Mouse (Mus musculus) kidney, adult 8-10 months (tissue): ENCODE data around the gene Prss53.

ENCODE experiments used
- DNase-seq, 2 experiments: peaks; one replicate each; pipeline ENCODE4 v3.0.0; 2022

The Prss53 gene

GRCm38 (mm10) chr7:127890798-127891197, at the start of gene Prss53:
Prss53 (minus strand) TSS chr7:127890970.
- DNase-seq, result peak; percentile 80 to 81

GRCm38 (mm10) chr7:127936216-127936884, 45.6 kb upstream of the Prss53 start:
- DNase-seq, result no peak

GRCm38 (mm10) chr7:127935748-127936159, 45.0 kb upstream of the Prss53 start:
- DNase-seq, result no peak

- DNase-seq, result peak; percentile 96
Measured at GRCm38 (mm10) chr7:127935028-127935722, 44.4 kb upstream of the Prss53 start.

GRCm38 (mm10) chr7:127934075-127934474, 43.3 kb upstream of the Prss53 start:
- no peak for DNase-seq

- peak; percentile 58 to 70 for DNase-seq
Measured at GRCm38 (mm10) chr7:127932273-127933031, 41.7 kb upstream of the Prss53 start.

- peak; percentile 79 to 81 for DNase-seq
Measured at GRCm38 (mm10) chr7:127931351-127932135, 40.8 kb upstream of the Prss53 start.

- no peak for DNase-seq
Measured at GRCm38 (mm10) chr7:127930636-127931035, 39.9 kb upstream of the Prss53 start.

- DNase-seq, result peak; percentile 95 to 96
Measured at GRCm38 (mm10) chr7:127929923-127930322, 39.2 kb upstream of the Prss53 start, which contains the start of gene Prss8. Prss8 (minus strand) TSS chr7:127930104.

- DNase-seq, result no peak
Measured at GRCm38 (mm10) chr7:127928596-127928995, 37.8 kb upstream of the Prss53 start.

GRCm38 (mm10) chr7:127927726-127928125, 37.0 kb upstream of the Prss53 start:
- DNase-seq, result no peak

GRCm38 (mm10) chr7:127926846-127927245, 36.1 kb upstream of the Prss53 start:
- DNase-seq, result peak; percentile 85

- peak; percentile 86 to 91 for DNase-seq
Measured at GRCm38 (mm10) chr7:127926066-127926465, 35.3 kb upstream of the Prss53 start.

- DNase-seq, result peak; percentile 92 to 93
Measured at GRCm38 (mm10) chr7:127925252-127925651, 34.5 kb upstream of the Prss53 start.

GRCm38 (mm10) chr7:127923714-127924113, 32.9 kb upstream of the Prss53 start:
- no peak for DNase-seq

- DNase-seq, result no peak
Measured at GRCm38 (mm10) chr7:127922451-127923275, 31.9 kb upstream of the Prss53 start.

- DNase-seq, result peak in 1 of 2 experiments; percentile 64
Measured at GRCm38 (mm10) chr7:127921516-127921915, 30.7 kb upstream of the Prss53 start.

- peak in 1 of 2 experiments; percentile 45 for DNase-seq
Measured at GRCm38 (mm10) chr7:127919290-127919689, 28.5 kb upstream of the Prss53 start.

- DNase-seq, result peak in 1 of 2 experiments; percentile 80
Measured at GRCm38 (mm10) chr7:127918203-127918602, 27.4 kb upstream of the Prss53 start.

GRCm38 (mm10) chr7:127915293-127915692, 24.5 kb upstream of the Prss53 start:
- DNase-seq, result no peak

- DNase-seq, result no peak
Measured at GRCm38 (mm10) chr7:127912938-127913337, 22.2 kb upstream of the Prss53 start.
